Mouse (Mus musculus) brain, embryonic 14.5 days (tissue): ENCODE measurements around the gene Neo1.

Source experiments
- CTCF ChIP-seq: fragments of 200-500 bp; IDR thresholded peaks from 2 replicates; pipeline ENCODE4 v1.5.1; 2012; ENCODE audit warnings: inconsistent platforms, mild to moderate bottlenecking, moderate library complexity, borderline replicate concordance; ENCODE audit not compliant: insufficient read depth, insufficient read length; ENCODE audit errors: extremely low read depth
- POLR2A ChIP-seq: fragments of 200-500 bp; IDR thresholded peaks from 2 replicates; pipeline ENCODE4 v1.6.1; 2012; ENCODE audit warnings: mild to moderate bottlenecking, inconsistent platforms, borderline replicate concordance; ENCODE audit not compliant: poor library complexity, insufficient read depth, insufficient read length, severe bottlenecking; ENCODE audit errors: extremely low read depth

- no peak for TF ChIP-seq CTCF
- no peak for TF ChIP-seq POLR2A
These were observed 160.8 kb downstream of the Neo1 start for GRCm38 (mm10) chr9:58875439-58875838.
